Mouse (Mus musculus): Measurements from ENCODE around the gene Sptbn4.

Sptbn4 gene

GRCm38 (mm10) chr7:27473835-27474489 lies 26.5 kb upstream of the Sptbn4 start:
- DNase-seq = no peak

DNA sequence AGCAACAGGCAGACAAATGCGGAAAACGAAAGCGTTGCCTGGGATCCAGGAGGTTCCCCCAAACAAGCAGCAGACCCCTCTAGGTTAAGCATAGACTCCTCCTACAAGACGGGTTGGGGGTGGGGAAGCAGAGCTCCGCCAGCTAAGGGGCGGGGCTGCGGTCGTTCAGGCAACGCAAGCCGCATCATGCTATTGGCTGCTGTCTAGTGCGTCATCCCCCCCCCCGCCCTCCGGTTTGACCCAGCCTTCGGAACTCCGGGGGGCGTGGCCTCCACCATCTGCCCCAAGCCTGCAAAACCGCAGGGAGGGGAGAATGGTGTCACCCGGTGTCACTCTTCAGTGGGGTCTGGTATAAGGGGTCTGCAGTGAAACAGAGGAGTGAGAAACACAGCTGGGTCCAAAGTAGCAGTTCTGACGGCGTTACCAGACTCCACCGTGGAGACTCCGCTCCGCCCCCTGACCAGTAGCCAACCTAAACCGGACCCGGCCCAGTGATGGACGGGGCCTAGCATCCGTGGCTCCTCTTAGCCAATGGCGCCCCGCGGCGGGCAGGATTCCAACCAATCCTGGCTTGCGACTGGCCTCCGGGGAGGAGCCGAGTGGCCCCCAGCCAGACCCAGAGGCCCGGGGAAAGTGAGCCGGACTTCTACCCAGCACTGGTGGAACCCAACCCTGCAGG lies 25.8 kb upstream of the Sptbn4 start, which contains the start of gene Sertad3:
Gene Sertad3 (plus strand): TSS at position 613 of the 679 bp plus-strand sequence.
- DNase-seq = peak; percentile 100

DNA sequence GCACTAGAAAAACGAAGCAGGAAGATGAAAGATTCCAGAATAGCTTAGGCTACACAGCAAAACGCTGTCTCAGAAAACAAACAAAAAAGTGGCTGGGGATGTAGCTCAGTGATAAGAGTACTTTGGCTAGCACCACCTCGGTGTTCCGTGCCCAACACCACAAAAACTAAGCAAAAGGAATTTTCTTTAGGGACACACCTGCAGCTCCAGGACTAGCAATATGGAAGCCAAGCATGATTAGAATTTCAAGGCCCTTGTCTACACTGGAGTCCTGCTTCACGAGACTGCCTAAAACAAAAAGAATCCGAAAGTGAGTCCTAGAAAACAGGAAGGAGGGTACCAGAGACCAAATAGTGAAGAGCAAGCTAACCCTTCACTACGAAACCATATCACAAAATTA lies 25.1 kb upstream of the Sptbn4 start:
- no peak for DNase-seq

GRCm38 (mm10) chr7:27471390-27472120 lies 24.1 kb upstream of the Sptbn4 start:
- no peak for DNase-seq

- no peak for DNase-seq
Measured at GRCm38 (mm10) chr7:27467648-27468047, 20.2 kb upstream of the Sptbn4 start.

GRCm38 (mm10) chr7:27460477-27460876 lies 13.0 kb upstream of the Sptbn4 start:
- no peak for DNase-seq

DNA sequence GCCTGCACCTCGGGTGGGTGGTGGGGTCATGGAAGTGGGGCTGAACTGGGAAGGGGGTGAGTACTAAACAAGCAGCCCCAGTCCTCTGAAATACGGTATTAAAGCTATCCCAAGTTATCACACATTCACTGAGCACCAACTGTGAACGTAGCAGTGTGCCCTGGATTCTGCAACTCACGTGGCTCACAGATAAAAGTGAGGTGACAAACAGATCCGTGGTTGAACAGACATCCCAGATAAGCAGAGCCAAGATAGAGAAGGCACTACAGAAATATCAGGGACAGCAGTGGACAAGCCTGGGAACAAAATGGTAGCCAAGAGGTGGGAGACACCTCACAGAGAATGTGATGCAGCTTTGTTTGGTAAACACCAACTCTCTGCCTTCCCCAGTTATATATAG lies 12.2 kb upstream of the Sptbn4 start:
- DNase-seq = no peak

DNA sequence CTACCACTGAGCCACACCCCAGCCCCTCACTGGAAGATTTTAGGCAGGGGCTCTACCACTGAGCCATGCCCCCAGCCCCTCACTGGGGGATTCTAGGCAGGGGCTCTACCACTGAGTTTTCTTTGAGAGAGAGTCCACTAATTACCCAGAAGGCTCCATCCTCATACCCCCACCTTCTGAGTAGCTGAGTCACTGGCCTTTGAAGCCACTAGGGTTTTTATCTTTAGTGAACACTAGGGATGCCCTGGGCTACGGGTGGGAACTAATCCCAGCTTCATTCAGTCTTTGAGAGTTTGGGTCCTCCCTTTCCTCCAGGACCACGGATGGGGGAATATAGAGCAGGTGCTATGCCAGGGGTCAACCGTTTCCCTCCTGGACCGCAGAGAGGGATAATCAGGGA lies 11.1 kb upstream of the Sptbn4 start:
- no peak for DNase-seq

DNA sequence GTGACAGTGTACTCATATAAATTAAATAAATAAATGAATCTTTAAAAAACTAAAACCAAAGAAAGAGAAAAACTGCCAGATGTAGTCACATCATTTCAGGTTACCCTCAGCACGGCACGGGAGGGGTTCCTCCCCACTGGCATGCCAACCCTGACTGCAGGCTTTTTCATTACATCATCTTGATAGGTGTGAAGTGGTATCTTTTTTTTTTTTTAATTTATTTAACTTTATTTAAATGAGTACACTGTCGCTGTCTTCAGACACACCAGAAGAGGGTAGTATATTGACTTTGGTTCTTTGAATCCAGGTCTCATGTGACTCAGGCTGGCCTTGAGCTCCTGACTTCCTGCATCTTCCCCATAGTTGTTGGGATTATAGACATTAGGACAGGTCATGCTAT lies 7.8 kb upstream of the Sptbn4 start:
- DNase-seq = no peak

DNA sequence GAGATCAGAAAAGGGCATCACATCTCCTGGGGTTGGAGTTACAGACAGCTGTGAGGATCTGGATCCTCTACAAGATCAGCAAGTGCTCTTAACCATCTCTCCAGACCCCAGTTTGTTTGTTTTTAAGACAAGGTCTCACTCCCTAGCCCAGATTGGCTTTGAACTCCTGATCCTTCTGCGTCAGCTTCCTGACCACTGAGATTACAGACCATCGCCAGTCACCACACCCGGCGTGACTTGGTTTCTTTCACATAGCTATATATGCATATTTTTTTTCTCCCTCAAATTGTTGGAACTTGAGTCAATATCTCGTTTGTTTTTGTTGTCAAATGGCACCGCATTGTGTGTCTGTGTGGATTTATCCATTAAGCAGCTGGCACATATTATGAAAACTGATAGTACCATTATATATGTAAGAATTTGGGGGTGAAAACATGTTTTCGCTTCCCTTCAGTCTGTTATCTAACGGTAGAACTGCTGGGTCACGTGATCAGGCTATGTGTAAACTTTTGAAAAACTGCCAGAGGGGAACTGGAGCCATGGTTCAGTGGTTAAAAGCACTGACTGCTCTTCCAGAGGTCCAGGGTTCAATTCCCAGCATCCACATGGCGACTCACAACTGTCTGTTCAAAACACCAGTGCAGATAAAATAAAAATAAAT lies 7.1 kb upstream of the Sptbn4 start:
- DNase-seq = no peak

GRCm38 (mm10) chr7:27452206-27452770 lies 4.8 kb upstream of the Sptbn4 start:
- no peak for DNase-seq

DNA sequence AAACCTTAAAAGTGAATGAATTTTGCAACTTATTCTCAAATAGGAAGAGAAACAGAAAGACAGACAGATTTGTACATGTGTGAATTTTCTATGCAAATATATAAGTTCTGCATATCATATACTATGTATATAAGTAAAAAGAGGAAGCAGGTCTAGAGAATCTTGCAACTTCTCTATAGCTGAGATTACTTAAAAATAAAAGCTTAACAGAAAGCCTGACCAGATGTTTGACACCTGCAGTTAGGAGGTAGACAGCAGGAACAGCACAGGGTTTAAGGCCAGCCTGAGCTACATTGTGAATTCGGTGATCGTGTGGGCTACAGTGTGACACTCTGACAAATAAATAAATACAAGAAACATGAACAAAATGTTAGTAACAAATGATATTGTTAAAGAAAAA lies 3.9 kb upstream of the Sptbn4 start:
- no peak for DNase-seq

GRCm38 (mm10) chr7:27449256-27449862 lies 1.9 kb upstream of the Sptbn4 start:
- DNase-seq = peak; percentile 73

DNA sequence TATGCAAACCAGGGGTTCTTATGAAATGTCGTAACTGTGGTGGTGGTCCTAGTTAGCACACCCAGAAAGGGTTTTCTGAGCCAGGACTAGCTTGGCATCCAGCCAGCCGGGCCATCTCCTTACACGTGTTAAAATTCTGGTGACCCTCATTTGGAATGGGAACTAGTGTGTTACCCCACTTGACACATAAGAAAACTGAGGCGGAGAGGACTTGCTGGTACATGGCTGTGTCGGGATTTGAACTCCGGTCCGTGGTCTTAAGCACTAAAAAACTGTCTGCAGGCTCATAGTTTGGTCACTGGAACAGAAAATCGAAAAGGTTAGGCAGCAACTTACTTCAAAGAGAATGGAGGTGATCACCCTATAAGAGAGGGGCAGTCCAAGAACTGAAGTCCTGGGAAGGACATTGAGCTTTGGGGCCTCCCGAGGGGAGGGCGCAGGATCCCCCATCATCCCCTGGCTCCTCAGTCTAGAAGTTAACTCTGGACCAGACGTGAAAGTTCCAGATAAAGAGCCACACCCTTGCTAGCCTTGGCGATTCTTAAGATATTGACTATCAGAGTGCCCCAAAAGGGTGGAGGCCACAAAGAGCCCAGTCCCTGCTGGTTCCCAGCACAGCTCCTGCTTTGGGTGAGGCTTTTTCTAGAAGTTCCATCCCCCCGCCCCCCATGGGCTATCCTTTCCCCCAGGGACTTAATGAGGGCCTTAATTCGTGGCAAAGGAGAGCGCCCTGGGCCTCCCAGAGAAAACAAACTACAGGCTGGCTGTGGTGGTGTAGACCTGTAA lies 1.1 kb upstream of the Sptbn4 start:
- DNase-seq = no peak

DNA sequence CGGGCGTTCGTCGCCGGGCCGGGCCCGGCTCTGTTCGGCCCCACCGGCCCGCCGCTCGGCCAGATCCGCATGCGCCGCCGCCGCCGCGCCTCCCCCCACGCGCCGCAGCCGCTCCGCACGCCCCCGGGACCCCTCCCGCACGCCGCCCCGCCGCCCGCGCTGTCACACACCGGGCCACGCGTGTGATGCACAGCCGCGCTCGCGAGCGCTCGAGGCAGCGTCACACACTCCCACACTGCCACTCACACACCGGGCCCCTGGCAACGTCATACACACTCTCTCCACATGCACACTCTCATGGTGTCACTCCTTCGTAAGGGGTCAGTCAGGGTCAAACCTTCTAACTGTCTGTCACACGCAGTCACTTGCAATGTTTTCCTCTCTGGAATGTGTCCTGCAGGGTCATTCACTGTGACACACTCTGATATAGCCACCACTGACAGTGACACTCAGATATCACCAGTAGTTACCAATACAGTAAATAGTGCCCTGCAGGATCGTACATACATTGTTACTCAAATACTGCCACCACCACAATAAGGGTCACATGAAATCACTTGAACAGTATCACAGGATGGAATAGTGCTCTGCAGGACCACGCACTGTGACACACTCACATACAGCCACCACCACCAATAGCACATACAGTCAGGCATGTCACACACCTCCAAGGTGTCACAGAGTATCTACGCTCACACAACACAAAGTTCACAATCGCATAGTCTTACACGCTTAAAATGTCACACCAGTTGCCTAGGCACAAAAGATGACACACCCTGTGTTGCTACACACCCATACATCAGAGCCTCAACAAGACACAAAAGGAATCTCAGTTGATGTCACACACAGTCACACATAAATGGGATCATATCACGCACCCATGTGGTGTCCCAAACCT lies 716 bp downstream of the Sptbn4 start:
- peak; percentile 13 for DNase-seq

- DNase-seq = no peak
Measured at GRCm38 (mm10) chr7:27446051-27446450, 1.4 kb downstream of the Sptbn4 start.

GRCm38 (mm10) chr7:27440014-27440413 lies 7.5 kb downstream of the Sptbn4 start:
- no peak for DNase-seq

DNA sequence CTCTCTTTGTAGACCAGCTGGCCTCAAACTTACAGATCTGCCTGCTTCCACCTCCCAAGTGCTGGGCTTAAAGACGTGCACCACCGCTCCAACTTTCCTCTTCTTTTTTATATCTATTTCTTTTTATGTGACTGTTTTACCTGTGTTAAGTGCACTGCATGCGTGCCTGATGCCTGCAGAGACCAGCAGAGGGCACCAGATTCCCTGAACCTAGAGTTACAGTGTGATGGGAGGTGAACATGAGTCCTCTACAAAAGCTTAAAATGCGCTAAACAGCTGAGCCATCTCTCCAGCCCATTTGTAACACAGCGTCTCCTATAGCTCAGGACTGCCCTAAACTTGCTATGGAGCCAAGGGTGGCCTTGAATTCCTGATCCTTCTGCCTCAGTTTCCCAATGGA lies 9.9 kb downstream of the Sptbn4 start:
- DNase-seq = no peak

DNA sequence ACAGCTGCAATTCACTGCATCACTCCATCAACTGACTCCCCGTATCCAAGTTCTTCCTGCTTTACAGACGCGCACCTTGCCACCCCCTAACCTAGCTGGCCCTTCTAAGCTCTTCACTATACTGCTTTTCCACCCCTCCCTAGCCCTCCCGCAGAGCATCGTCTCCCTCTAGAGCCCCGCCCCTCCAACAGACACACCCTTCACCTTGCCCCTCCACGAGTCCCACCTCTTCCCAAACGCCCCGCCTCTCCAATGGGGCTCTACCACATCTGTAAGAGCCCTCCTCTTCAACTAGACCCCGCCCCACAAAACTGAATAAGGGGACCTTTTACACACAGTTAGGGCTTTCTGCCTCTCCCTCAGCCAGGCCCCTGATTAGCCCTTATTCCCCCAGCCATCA lies 13.7 kb downstream of the Sptbn4 start:
- DNase-seq = no peak

GRCm38 (mm10) chr7:27433349-27433748 lies 14.1 kb downstream of the Sptbn4 start:
- DNase-seq = no peak

- DNase-seq = no peak
Measured at GRCm38 (mm10) chr7:27429135-27429534, 18.4 kb downstream of the Sptbn4 start.

Data from kidney, postnatal 14 days (tissue).